Mouse (Mus musculus): ENCODE data around the gene Exoc3l2.

DNA sequence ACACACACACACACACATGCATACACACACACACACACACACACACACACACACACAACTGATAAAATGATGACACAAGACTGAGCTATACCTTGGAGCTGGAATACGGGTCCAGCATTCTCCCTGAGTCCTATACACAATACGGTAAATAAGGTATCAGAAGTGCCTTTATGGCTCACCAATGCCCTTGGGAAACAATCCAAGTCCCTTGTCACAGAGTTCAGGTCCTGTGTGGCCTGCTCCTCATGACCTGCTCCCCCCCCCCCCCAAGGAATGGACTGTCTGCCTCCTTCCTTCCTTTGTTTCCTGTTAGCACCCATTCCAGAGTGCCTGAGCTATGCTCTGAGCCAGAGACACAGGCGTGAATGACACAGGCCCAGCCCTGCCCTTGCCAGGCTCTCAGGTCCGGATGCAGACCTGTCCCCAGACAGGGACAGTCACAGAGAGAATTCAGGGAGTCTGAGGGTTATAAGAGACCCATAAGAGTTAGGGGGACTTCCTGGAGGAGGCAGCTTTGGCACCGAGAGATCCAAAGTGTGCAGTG lies 3.5 kb downstream of the Exoc3l2 start:
- TF ChIP-seq CTCF (IDR thresholded peaks at IDR 0.05; ENCODE audit: low read depth) (no peak), EP300 (IDR thresholded peaks at IDR 0.05; ENCODE audit: low read depth) (no peak)

All from liver, embryonic 14.5 days (tissue).